Mouse (Mus musculus) midbrain, embryonic 11.5 days (tissue): ENCODE measurements around the gene Bahcc1. TPM values are rescaled to one million over a fixed set of nuclear protein-coding genes. Genes with fewer than 3 reads are reported as not detected.

ENCODE experiments used
- ATAC-seq: fragments of 200-750 bp; cut with Nextera tagmentation; 2 replicates; pipeline ENCODE4 v1.8.0; 2017; ENCODE audit warnings: moderate TSS enrichment, moderate library complexity; ENCODE audit not compliant: low FRiP score
- DNase-seq: peaks from one replicate; pipeline ENCODE4 v3.0.0; 2015; ENCODE audit warnings: low spot score; ENCODE audit errors: missing footprints
- H3K27ac ChIP-seq: fragments of 300-500 bp; sonication (generic); 2 replicates; pipeline ENCODE4 v1.5.1; 2014; ENCODE audit warnings: low read depth, low read length
- H3K27me3 ChIP-seq: fragments of 300-500 bp; sonication (generic); 2 replicates; pipeline ENCODE4 v1.6.1; 2014; ENCODE audit warnings: mild to moderate bottlenecking, low read length, moderate library complexity, mixed read lengths; ENCODE audit not compliant: control insufficient read depth, insufficient read depth
- H3K36me3 ChIP-seq: fragments of 300-500 bp; sonication (generic); 2 replicates; pipeline ENCODE4 v1.6.1; 2014; ENCODE audit warnings: mild to moderate bottlenecking, low read length, moderate library complexity, mixed read lengths; ENCODE audit not compliant: control insufficient read depth, insufficient read depth
- H3K4me1 ChIP-seq: fragments of 300-500 bp; sonication (generic); 2 replicates; pipeline ENCODE4 v1.6.1; 2014; ENCODE audit warnings: low read length; ENCODE audit not compliant: control insufficient read depth, insufficient read depth
- H3K4me2 ChIP-seq: fragments of 300-500 bp; sonication (generic); 2 replicates; pipeline ENCODE4 v1.6.1; 2014; ENCODE audit warnings: mild to moderate bottlenecking, moderate library complexity
- H3K4me3 ChIP-seq: fragments of 300-500 bp; sonication (generic); 2 replicates; pipeline ENCODE4 v1.5.1; 2014; ENCODE audit warnings: low read depth, low read length
- H3K9ac ChIP-seq: fragments of 300-500 bp; sonication (generic); 2 replicates; pipeline ENCODE4 v1.6.1; 2014; ENCODE audit warnings: low read length
- H3K9me3 ChIP-seq: fragments of 300-500 bp; sonication (generic); 2 replicates; pipeline ENCODE4 v1.6.1; 2016; ENCODE audit warnings: low read length; ENCODE audit not compliant: control insufficient read depth
- WGBS: fragments of 180-500 bp; shearing (Covaris S2); extraction: QIAGEN DNeasy Blood & Tissue Kit; methylation state at CpG from one replicate; pipeline ENCODE4 v1.1.7; 2014; 5-methylcytosine and 5-hydroxymethylcytosine counted together
- polyA plus RNA-seq: library from polyadenylated mRNA; unstranded; fragments of >200 nt; fragmentation: Nextera tagmentation; extraction: Ambion mirVana; gene quantifications from 2 replicates; pipeline ENCODE4 v1.2.1, GENCODE M21; 2014

Gene Bahcc1
- polyA plus RNA-seq, 1 experiment from 2014 or later, result 20.6 TPM

- no peak overlapping the region for H3K4me3 ChIP-seq
- no peak overlapping the region for H3K9ac ChIP-seq
- ATAC-seq, result 0 out of 2 replicates have a peak, but pooled peaks have one; percentile 6
- H3K27me3 ChIP-seq, result no peaks in the 10 kb centered on the region
- H3K9me3 ChIP-seq, result no peaks in the 10 kb centered on the region
- H3K4me2 ChIP-seq, result no peak overlapping the region
- H3K36me3 ChIP-seq, result peaks cover 4% of the 10 kb centered on the region; the same call in 1 of the 2 replicates
- no peak for DNase-seq
- peaks cover 49% of the 10 kb centered on the region for H3K4me1 ChIP-seq
- WGBS, result 52% methylated on average over 20 of the region's 20 CpGs
- peak overlapping the region; percentile 58 for H3K27ac ChIP-seq
These were observed 28.9 kb downstream of the Bahcc1 start for GRCm38 (mm10) chr11:120261416-120262355.

GRCm38 (mm10) chr11:120262356-120262901, 29.7 kb downstream of the Bahcc1 start:
- Histone ChIP-seq H3K27me3 (no peaks in the 10 kb centered on the region), H3K9ac (no peak overlapping the region), H3K4me1 (peaks cover 42% of the 10 kb centered on the region), H3K4me2 (no peak overlapping the region), H3K9me3 (no peaks in the 10 kb centered on the region), H3K4me3 (no peak overlapping the region), H3K27ac (peak overlapping the region; percentile 58), H3K36me3 (peaks cover 4% of the 10 kb centered on the region; the same call in 1 of the 2 replicates)
- DNase-seq (peak; percentile 93), ATAC-seq (peak; percentile 43; the same call in 1 of the 2 replicates)
- WGBS, result 36% methylated on average over 8 of the region's 8 CpGs

GRCm38 (mm10) chr11:120263176-120263575, 30.4 kb downstream of the Bahcc1 start:
- Histone ChIP-seq H3K4me3 (no peak overlapping the region), H3K27ac (no peak overlapping the region), H3K9me3 (no peaks in the 10 kb centered on the region), H3K36me3 (peaks cover 4% of the 10 kb centered on the region; the same call in 1 of the 2 replicates), H3K4me1 (peaks cover 41% of the 10 kb centered on the region), H3K27me3 (no peaks in the 10 kb centered on the region), H3K4me2 (no peak overlapping the region), H3K9ac (no peak overlapping the region)
- ATAC-seq, result no peak
- 89% methylated on average over 3 of the region's 3 CpGs for WGBS
- no peak for DNase-seq

GRCm38 (mm10) chr11:120264008-120264407, 31.3 kb downstream of the Bahcc1 start:
- Histone ChIP-seq H3K4me3 (no peak overlapping the region), H3K4me1 (peaks cover 40% of the 10 kb centered on the region), H3K36me3 (peaks cover 4% of the 10 kb centered on the region; the same call in 1 of the 2 replicates), H3K9ac (no peak overlapping the region), H3K4me2 (no peak overlapping the region), H3K27me3 (no peaks in the 10 kb centered on the region), H3K27ac (no peak overlapping the region), H3K9me3 (no peaks in the 10 kb centered on the region)
- ATAC-seq (no peak), DNase-seq (no peak)
- WGBS, result 42% methylated on average over 6 of the region's 6 CpGs

- peaks cover 36% of the 10 kb centered on the region for H3K4me1 ChIP-seq
- no peaks in the 10 kb centered on the region for H3K9me3 ChIP-seq
- DNase-seq (no peak), ATAC-seq (no peak)
- no peak overlapping the region for H3K4me2 ChIP-seq
- no peak overlapping the region for H3K9ac ChIP-seq
- no peaks in the 10 kb centered on the region; the same call in 1 of the 2 replicates for H3K36me3 ChIP-seq
- no peak overlapping the region for H3K4me3 ChIP-seq
- H3K27ac ChIP-seq, result no peak overlapping the region
- WGBS, result 72% methylated on average over 5 of the region's 5 CpGs
- no peaks in the 10 kb centered on the region for H3K27me3 ChIP-seq
These were observed 32.7 kb downstream of the Bahcc1 start for GRCm38 (mm10) chr11:120265458-120265857.

DNA sequence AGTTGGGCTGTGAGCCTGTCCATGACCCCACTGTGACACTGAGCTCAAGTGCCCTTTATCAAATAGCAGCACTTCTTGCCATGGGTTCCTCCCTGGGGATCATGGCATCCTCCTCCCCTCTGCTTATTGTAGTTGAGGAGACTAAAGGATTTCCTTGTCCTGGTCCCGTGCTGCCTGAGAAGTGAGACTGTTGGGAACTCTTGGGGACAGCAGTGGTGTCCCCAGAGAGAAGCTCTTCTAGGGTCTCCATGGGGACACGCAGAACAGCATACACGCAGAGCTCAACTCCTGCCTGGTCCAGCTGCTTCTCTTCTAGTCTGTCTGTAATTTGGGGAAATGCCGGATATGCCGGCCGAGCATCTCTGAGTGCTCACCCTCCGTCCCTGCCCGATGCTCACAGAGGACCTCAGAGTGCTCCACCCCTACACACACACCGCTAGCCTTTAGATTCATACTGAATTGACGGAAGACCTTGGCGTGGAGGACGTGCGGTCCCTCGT, 33.6 kb downstream of the Bahcc1 start:
- Histone ChIP-seq H3K9me3 (no peaks in the 10 kb centered on the region), H3K4me3 (no peak overlapping the region), H3K27me3 (no peaks in the 10 kb centered on the region), H3K27ac (no peak overlapping the region), H3K4me2 (no peak overlapping the region), H3K4me1 (peaks cover 32% of the 10 kb centered on the region), H3K9ac (no peak overlapping the region), H3K36me3 (no peaks in the 10 kb centered on the region; the same call in 1 of the 2 replicates)
- WGBS, result 86% methylated on average over 14 of the region's 14 CpGs
- ATAC-seq (no peak), DNase-seq (no peak)

DNA sequence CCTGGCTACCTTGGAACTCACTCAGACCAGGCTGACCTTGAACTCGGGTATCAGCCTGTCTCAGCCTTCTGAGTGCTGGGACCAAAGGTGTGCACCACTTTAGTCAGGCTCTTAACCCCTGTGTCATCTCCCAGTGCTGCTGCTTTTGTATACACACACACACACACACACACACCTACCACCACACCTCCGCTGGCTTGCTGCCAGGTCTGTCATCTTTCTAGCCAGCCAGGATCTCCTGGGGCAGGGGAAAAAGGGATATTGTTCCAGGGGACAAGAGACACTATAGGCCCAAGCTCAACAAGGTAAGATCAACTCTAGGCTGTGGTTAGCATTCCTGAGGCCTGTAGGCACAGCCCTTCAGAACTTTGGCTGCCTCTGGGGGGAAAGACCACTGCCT, 34.5 kb downstream of the Bahcc1 start:
- no peak for ATAC-seq

DNA sequence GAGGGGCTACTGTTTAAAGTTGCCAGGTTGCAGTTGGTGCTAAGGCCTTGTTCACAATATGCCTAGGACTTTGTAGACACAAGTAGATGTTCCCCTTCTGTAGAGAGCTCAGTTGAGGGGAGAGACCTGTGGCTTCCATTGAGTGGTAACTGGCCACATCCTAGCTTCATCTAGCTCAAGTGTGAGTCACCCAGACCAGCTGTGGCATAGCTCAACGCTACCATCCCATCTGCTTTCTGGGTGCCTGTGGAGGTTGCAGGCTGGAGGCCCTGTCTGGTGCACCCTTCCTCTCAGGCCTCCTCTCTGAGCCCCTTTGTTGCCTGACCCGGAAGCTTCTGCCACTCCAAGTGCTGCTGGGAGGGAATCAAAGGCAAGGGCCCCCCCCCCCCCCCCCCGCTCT, 34.9 kb downstream of the Bahcc1 start:
- no peaks in the 10 kb centered on the region for H3K9me3 ChIP-seq
- no peak overlapping the region for H3K4me2 ChIP-seq
- no peak overlapping the region for H3K27ac ChIP-seq
- H3K9ac ChIP-seq, result no peak overlapping the region
- no peak for DNase-seq
- no peak for ATAC-seq
- no peak overlapping the region for H3K4me3 ChIP-seq
- H3K27me3 ChIP-seq, result no peaks in the 10 kb centered on the region
- peaks cover 11% of the 10 kb centered on the region for H3K36me3 ChIP-seq
- WGBS, result 74% methylated on average over 3 of the region's 3 CpGs
- H3K4me1 ChIP-seq, result peaks cover 18% of the 10 kb centered on the region

More for the DNA sequence above, 34.5 kb downstream of the Bahcc1 start:
- 87% methylated on average over 2 of the region's 2 CpGs for WGBS
- Histone ChIP-seq H3K4me1 (peaks cover 22% of the 10 kb centered on the region), H3K27ac (no peak overlapping the region), H3K9ac (no peak overlapping the region), H3K27me3 (no peaks in the 10 kb centered on the region), H3K4me2 (no peak overlapping the region), H3K36me3 (peaks cover 7% of the 10 kb centered on the region), H3K9me3 (no peaks in the 10 kb centered on the region), H3K4me3 (no peak overlapping the region)
- DNase-seq, result no peak
